Mouse (Mus musculus): Measurements from ENCODE around the gene Lrrtm3. TPM values are rescaled to one million over a fixed set of nuclear protein-coding genes. Genes with fewer than 3 reads are reported as not detected.
A peak's percentile ranks its signal among the peaks of the same experiment; 100 is the strongest.

The Lrrtm3 gene
- polyA plus RNA-seq, 2 experiments, result 1.9 to 2.1 TPM

DNA sequence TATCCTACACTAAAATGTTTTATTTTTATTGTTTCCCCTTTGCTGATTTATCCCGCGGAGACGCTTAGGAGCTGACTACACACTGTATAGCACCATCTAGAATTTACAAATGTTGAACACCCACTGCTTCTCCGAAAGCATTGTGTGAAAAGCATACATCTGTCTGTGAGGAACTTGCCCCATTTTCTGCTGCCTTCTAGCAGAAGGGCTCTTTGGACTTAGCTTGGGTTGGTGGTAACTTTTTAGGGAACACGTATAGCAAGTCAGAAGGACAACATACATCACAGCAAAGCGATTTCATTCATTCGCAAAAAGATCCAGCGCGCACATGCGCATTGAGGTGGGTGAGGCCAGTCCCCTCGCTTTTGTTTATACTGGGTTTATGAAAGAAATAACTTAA, 25.2 kb upstream of the Lrrtm3 start:
- no peak for ATAC-seq (ENCODE audit: low FRiP score, low read depth)
- no peaks in the 10 kb centered on the region for H3K27me3 ChIP-seq (ENCODE audit: control insufficient read depth, insufficient read depth, low read length)

DNA sequence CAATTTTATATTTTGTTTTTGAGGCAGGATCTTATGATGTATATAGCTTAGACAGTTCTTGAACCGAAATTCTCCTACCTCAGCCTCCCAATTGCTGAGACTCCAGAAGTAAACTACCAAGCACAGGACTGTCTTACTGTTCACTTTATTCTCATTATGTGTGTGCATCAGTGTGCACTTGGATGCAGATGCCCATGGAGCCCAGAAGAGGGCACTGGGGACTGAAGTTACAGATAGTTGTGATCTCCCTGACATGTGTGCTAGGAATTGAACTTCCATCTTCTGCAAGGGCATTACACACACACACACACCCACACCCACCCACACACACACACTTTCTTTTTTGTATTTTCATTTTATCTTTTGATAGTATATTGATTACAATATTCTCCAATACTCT, 6.5 kb upstream of the Lrrtm3 start:
- Histone ChIP-seq H3K4me3 (replicated peaks; ENCODE audit: low read length) (no peak overlapping the region), H3K27ac (replicated peaks; ENCODE audit: low read depth, low read length) (no peak overlapping the region), H3K36me3 (ENCODE audit: control insufficient read depth, insufficient read depth, low read length) (no peaks in the 10 kb centered on the region), H3K4me1 (ENCODE audit: control insufficient read depth, insufficient read depth, low read length) (no peaks in the 10 kb centered on the region), H3K9ac (ENCODE audit: low read depth, low read length, severe bottlenecking) (no peak overlapping the region), H3K27me3 (ENCODE audit: control insufficient read depth, insufficient read depth, low read length) (no peaks in the 10 kb centered on the region), H3K4me2 (replicated peaks; ENCODE audit: low read depth, low read length, severe bottlenecking) (no peak overlapping the region), H3K9me3 (ENCODE audit: control insufficient read depth, low read length) (no peaks in the 10 kb centered on the region)
- no peak for TF ChIP-seq POLR2A (IDR thresholded peaks at IDR 0.05; ENCODE audit: borderline replicate concordance, extremely low read depth, insufficient read depth, insufficient read length)
- 97% methylated on average over 1 of the region's 1 CpGs for WGBS
- no peak for DNase-seq (ENCODE audit: low spot score)
- ATAC-seq (ENCODE audit: low FRiP score, low read depth), result no peak

More for the DNA sequence above, 25.2 kb upstream of the Lrrtm3 start:
- DNase-seq (ENCODE audit: low spot score), result no peak
- Histone ChIP-seq H3K4me1 (ENCODE audit: control insufficient read depth, insufficient read depth, low read length) (no peaks in the 10 kb centered on the region), H3K9me3 (ENCODE audit: control insufficient read depth, low read length) (no peaks in the 10 kb centered on the region), H3K4me2 (replicated peaks; ENCODE audit: low read depth, low read length, severe bottlenecking) (no peak overlapping the region), H3K9ac (ENCODE audit: low read depth, low read length, severe bottlenecking) (no peak overlapping the region), H3K4me3 (replicated peaks; ENCODE audit: low read length) (no peak overlapping the region), H3K27ac (replicated peaks; ENCODE audit: low read depth, low read length) (no peak overlapping the region), H3K36me3 (ENCODE audit: control insufficient read depth, insufficient read depth, low read length) (no peaks in the 10 kb centered on the region)
- 96% methylated on average over 11 of the region's 11 CpGs for WGBS
- no peak for TF ChIP-seq POLR2A (IDR thresholded peaks at IDR 0.05; ENCODE audit: borderline replicate concordance, extremely low read depth, insufficient read depth, insufficient read length)

DNA sequence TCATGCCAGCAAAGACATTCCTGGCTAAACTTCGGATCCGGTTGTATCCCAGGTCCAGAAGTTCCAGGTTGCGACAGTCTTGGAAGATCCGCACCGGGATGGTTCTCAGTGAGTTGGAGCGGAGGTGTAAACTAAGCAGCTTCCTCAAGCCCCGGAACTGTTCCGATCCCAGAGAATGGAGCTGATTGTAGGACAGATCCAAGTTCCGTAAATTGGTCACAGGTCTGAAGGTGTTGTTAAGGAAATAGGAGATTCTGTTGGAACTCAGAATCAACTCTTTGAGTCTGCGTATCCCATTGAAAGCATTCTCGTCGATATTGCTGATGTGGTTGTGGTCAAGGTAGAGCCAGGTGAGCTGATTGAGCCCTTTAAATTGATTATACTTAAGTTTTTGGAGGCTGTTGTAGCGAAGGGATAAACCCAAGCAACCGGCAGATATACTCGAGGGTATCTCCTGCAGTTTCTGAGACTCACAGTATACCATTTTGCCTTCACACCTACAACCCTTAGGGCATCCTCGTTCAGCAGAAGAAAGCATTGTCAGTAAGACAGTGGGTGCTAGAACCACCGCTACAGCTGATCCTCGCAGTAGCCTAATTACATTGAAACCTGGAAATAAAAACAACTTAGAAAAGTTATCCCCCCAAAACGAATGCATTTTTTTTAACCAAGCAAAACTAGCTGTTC, 1.2 kb downstream of the Lrrtm3 start:
- no peaks in the 10 kb centered on the region for H3K9me3 ChIP-seq (ENCODE audit: control insufficient read depth, low read length)
- DNase-seq (ENCODE audit: low spot score) (no peak), ATAC-seq (ENCODE audit: low FRiP score, low read depth) (no peak)
- H3K27ac ChIP-seq (replicated peaks; ENCODE audit: low read depth, low read length), result no peak overlapping the region
- peak overlapping the region; percentile 60; the same call in 1 of the 2 replicates for H3K4me2 ChIP-seq (replicated peaks; ENCODE audit: low read depth, low read length, severe bottlenecking)
- no peak for TF ChIP-seq POLR2A (IDR thresholded peaks at IDR 0.05; ENCODE audit: borderline replicate concordance, extremely low read depth, insufficient read depth, insufficient read length)
- H3K4me1 ChIP-seq (ENCODE audit: control insufficient read depth, insufficient read depth, low read length), result peaks cover 10% of the 10 kb centered on the region
- no peak overlapping the region; the same call in 1 of the 2 replicates for H3K4me3 ChIP-seq (replicated peaks; ENCODE audit: low read length)
- no peak overlapping the region for H3K9ac ChIP-seq (ENCODE audit: low read depth, low read length, severe bottlenecking)
- 26% methylated on average over 19 of the region's 19 CpGs for WGBS
- peaks cover 39% of the 10 kb centered on the region for H3K27me3 ChIP-seq (ENCODE audit: control insufficient read depth, insufficient read depth, low read length)
- H3K36me3 ChIP-seq (ENCODE audit: control insufficient read depth, insufficient read depth, low read length), result no peaks in the 10 kb centered on the region

GRCm38 (mm10) chr10:64087936-64088773, 1.9 kb downstream of the Lrrtm3 start:
- H3K4me2 ChIP-seq (replicated peaks; ENCODE audit: low read depth, low read length, severe bottlenecking), result peak overlapping the region; percentile 60

DNA sequence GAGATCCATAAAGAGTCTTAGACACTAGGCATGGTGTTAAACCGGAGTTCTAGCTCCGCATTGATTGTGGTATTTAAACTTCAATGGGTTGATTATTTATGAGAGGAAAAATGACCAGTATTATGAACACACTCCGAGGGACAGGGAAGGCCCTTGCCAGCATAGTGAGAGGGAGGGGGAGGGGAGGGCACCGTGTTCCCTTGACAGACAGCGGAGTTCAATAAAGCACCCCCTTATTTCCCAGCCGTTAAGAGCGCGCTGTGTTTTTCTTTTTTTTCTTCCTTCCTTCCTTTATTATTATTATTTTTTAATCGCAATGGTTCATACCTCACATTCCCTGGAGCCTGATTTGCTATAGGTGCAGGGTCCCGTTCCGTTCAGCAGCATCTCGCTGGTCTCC, 2.6 kb downstream of the Lrrtm3 start:
- Histone ChIP-seq H3K4me1 (ENCODE audit: control insufficient read depth, insufficient read depth, low read length) (peaks cover 10% of the 10 kb centered on the region), H3K27me3 (ENCODE audit: control insufficient read depth, insufficient read depth, low read length) (peaks cover 42% of the 10 kb centered on the region), H3K4me3 (replicated peaks; ENCODE audit: low read length) (peak overlapping the region; percentile 36), H3K36me3 (ENCODE audit: control insufficient read depth, insufficient read depth, low read length) (no peaks in the 10 kb centered on the region), H3K27ac (replicated peaks; ENCODE audit: low read depth, low read length) (no peak overlapping the region), H3K9me3 (ENCODE audit: control insufficient read depth, low read length) (no peaks in the 10 kb centered on the region), H3K4me2 (replicated peaks; ENCODE audit: low read depth, low read length, severe bottlenecking) (peak overlapping the region; percentile 60), H3K9ac (ENCODE audit: low read depth, low read length, severe bottlenecking) (no peak overlapping the region)
- 1% methylated on average over 12 of the region's 12 CpGs for WGBS
- DNase-seq (ENCODE audit: low spot score), result no peak
- no peak for TF ChIP-seq POLR2A (IDR thresholded peaks at IDR 0.05; ENCODE audit: borderline replicate concordance, extremely low read depth, insufficient read depth, insufficient read length)
- no peak for ATAC-seq (ENCODE audit: low FRiP score, low read depth)

More at GRCm38 (mm10) chr10:64087936-64088773, 1.9 kb downstream of the Lrrtm3 start:
- TF ChIP-seq POLR2A (IDR thresholded peaks at IDR 0.05; ENCODE audit: borderline replicate concordance, extremely low read depth, insufficient read depth, insufficient read length), result no peak
- ATAC-seq (ENCODE audit: low FRiP score, low read depth) (no peak), DNase-seq (ENCODE audit: low spot score) (no peak)
- 4% methylated on average over 25 of the region's 26 CpGs for WGBS
- no peak overlapping the region for H3K27ac ChIP-seq (replicated peaks; ENCODE audit: low read depth, low read length)
- H3K4me1 ChIP-seq (ENCODE audit: control insufficient read depth, insufficient read depth, low read length), result peaks cover 10% of the 10 kb centered on the region
- H3K27me3 ChIP-seq (ENCODE audit: control insufficient read depth, insufficient read depth, low read length), result peaks cover 42% of the 10 kb centered on the region
- no peaks in the 10 kb centered on the region for H3K9me3 ChIP-seq (ENCODE audit: control insufficient read depth, low read length)
- no peaks in the 10 kb centered on the region for H3K36me3 ChIP-seq (ENCODE audit: control insufficient read depth, insufficient read depth, low read length)
- peak overlapping the region; percentile 40 for H3K9ac ChIP-seq (ENCODE audit: low read depth, low read length, severe bottlenecking)
- H3K4me3 ChIP-seq (replicated peaks; ENCODE audit: low read length), result peak overlapping the region; percentile 36

Data from limb, embryonic 14.5 days (tissue).